Mouse (Mus musculus): Measurements from ENCODE around the gene Dvl1. TPM values are rescaled to one million over a fixed set of nuclear protein-coding genes. Genes with fewer than 3 reads are reported as not detected.

Dvl1 gene
- polyA plus RNA-seq, 1 experiment from 2014 or later: 5.0 TPM

- WGBS: 92% methylated on average over 5 of the region's 5 CpGs
- H3K4me3 ChIP-seq: no peak overlapping the region
- H3K36me3 ChIP-seq: peaks cover 28% of the 10 kb centered on the region
- peaks cover 52% of the 10 kb centered on the region for H3K4me1 ChIP-seq
- DNase-seq (ENCODE audit: low spot score): no peak
- peaks cover 36% of the 10 kb centered on the region for H3K27me3 ChIP-seq (ENCODE audit: low read depth, poor library complexity, severe bottlenecking)
- H3K27ac ChIP-seq (replicated peaks): no peak overlapping the region
- no peaks in the 10 kb centered on the region for H3K9me3 ChIP-seq (replicated peaks)
These were observed 4.0 kb upstream of the Dvl1 start for GRCm38 (mm10) chr4:155843231-155843630.

- no peak for DNase-seq (ENCODE audit: low spot score)
- peak overlapping the region; percentile 89 for H3K27ac ChIP-seq (replicated peaks)
- peaks cover 23% of the 10 kb centered on the region for H3K36me3 ChIP-seq
- peaks cover 10% of the 10 kb centered on the region; the same call in 1 of the 2 replicates for H3K27me3 ChIP-seq (ENCODE audit: low read depth, poor library complexity, severe bottlenecking)
- no peaks in the 10 kb centered on the region for H3K9me3 ChIP-seq (replicated peaks)
- H3K4me3 ChIP-seq: peak overlapping the region; percentile 94
- WGBS: 1% methylated on average over 69 of the region's 69 CpGs
- peaks cover 37% of the 10 kb centered on the region for H3K4me1 ChIP-seq
These were observed 570 bp downstream of the Dvl1 start for GRCm38 (mm10) chr4:155847591-155848352.

GRCm38 (mm10) chr4:155848434-155849095 lies 1.4 kb downstream of the Dvl1 start:
- H3K4me1 ChIP-seq: peaks cover 37% of the 10 kb centered on the region
- 57% methylated on average over 7 of the region's 7 CpGs for WGBS
- H3K36me3 ChIP-seq: peaks cover 23% of the 10 kb centered on the region
- no peaks in the 10 kb centered on the region for H3K9me3 ChIP-seq (replicated peaks)
- DNase-seq (ENCODE audit: low spot score): no peak
- 0 out of 2 replicates have a peak, but pooled peaks cover 4% of the 10 kb centered on the region for H3K27me3 ChIP-seq (ENCODE audit: low read depth, poor library complexity, severe bottlenecking)
- peak overlapping the region; percentile 94 for H3K4me3 ChIP-seq
- H3K27ac ChIP-seq (replicated peaks): peak overlapping the region; percentile 89

- 90% methylated on average over 2 of the region's 2 CpGs for WGBS
- peaks cover 37% of the 10 kb centered on the region for H3K4me1 ChIP-seq
- DNase-seq (ENCODE audit: low spot score): no peak
- peak overlapping the region; percentile 94; the same call in 1 of the 2 replicates for H3K4me3 ChIP-seq
- H3K36me3 ChIP-seq: peaks cover 25% of the 10 kb centered on the region
- H3K9me3 ChIP-seq (replicated peaks): no peaks in the 10 kb centered on the region
- 0 out of 2 replicates have a peak, but pooled peaks cover 4% of the 10 kb centered on the region for H3K27me3 ChIP-seq (ENCODE audit: low read depth, poor library complexity, severe bottlenecking)
- no peak overlapping the region for H3K27ac ChIP-seq (replicated peaks)
These were observed 2.2 kb downstream of the Dvl1 start for GRCm38 (mm10) chr4:155849391-155849790.

GRCm38 (mm10) chr4:155849792-155850451 lies 2.7 kb downstream of the Dvl1 start:
- DNase-seq (ENCODE audit: low spot score): no peak
- Histone ChIP-seq H3K36me3 (peaks cover 31% of the 10 kb centered on the region), H3K27me3 (ENCODE audit: low read depth, poor library complexity, severe bottlenecking) (0 out of 2 replicates have a peak, but pooled peaks cover 4% of the 10 kb centered on the region), H3K27ac (replicated peaks) (no peak overlapping the region), H3K4me3 (peak overlapping the region; percentile 94; the same call in 1 of the 2 replicates), H3K9me3 (replicated peaks) (no peaks in the 10 kb centered on the region), H3K4me1 (peaks cover 37% of the 10 kb centered on the region)
- 90% methylated on average over 3 of the region's 3 CpGs for WGBS

GRCm38 (mm10) chr4:155851368-155851767 lies 4.2 kb downstream of the Dvl1 start:
- Histone ChIP-seq H3K27me3 (ENCODE audit: low read depth, poor library complexity, severe bottlenecking) (0 out of 2 replicates have a peak, but pooled peaks cover 2% of the 10 kb centered on the region), H3K9me3 (replicated peaks) (no peaks in the 10 kb centered on the region), H3K4me1 (peaks cover 34% of the 10 kb centered on the region), H3K36me3 (peaks cover 45% of the 10 kb centered on the region), H3K27ac (replicated peaks) (no peak overlapping the region), H3K4me3 (no peak overlapping the region)
- DNase-seq (ENCODE audit: low spot score): no peak
- 90% methylated on average over 3 of the region's 3 CpGs for WGBS

GRCm38 (mm10) chr4:155851951-155852411 lies 4.8 kb downstream of the Dvl1 start:
- Histone ChIP-seq H3K4me3 (no peak overlapping the region; the same call in 1 of the 2 replicates), H3K9me3 (replicated peaks) (no peaks in the 10 kb centered on the region), H3K36me3 (peaks cover 51% of the 10 kb centered on the region), H3K27ac (replicated peaks) (no peak overlapping the region), H3K27me3 (ENCODE audit: low read depth, poor library complexity, severe bottlenecking) (no peaks in the 10 kb centered on the region), H3K4me1 (peaks cover 28% of the 10 kb centered on the region)
- WGBS: 87% methylated on average over 2 of the region's 2 CpGs
- no peak for DNase-seq (ENCODE audit: low spot score)

GRCm38 (mm10) chr4:155853421-155853820 lies 6.2 kb downstream of the Dvl1 start:
- Histone ChIP-seq H3K27me3 (ENCODE audit: low read depth, poor library complexity, severe bottlenecking) (no peaks in the 10 kb centered on the region), H3K27ac (replicated peaks) (no peak overlapping the region), H3K4me3 (no peak overlapping the region), H3K36me3 (peaks cover 66% of the 10 kb centered on the region), H3K4me1 (peaks cover 19% of the 10 kb centered on the region), H3K9me3 (replicated peaks) (no peaks in the 10 kb centered on the region)
- DNase-seq (ENCODE audit: low spot score): no peak
- WGBS: 92% methylated on average over 9 of the region's 9 CpGs

GRCm38 (mm10) chr4:155854991-155855390 lies 7.8 kb downstream of the Dvl1 start:
- no peaks in the 10 kb centered on the region for H3K9me3 ChIP-seq (replicated peaks)
- peaks cover 81% of the 10 kb centered on the region for H3K36me3 ChIP-seq
- no peak overlapping the region for H3K4me3 ChIP-seq
- no peak overlapping the region for H3K27ac ChIP-seq (replicated peaks)
- H3K27me3 ChIP-seq (ENCODE audit: low read depth, poor library complexity, severe bottlenecking): no peaks in the 10 kb centered on the region
- H3K4me1 ChIP-seq: peaks cover 11% of the 10 kb centered on the region
- 93% methylated on average over 12 of the region's 12 CpGs for WGBS
- DNase-seq (ENCODE audit: low spot score): no peak

- Histone ChIP-seq H3K4me1 (peaks cover 8% of the 10 kb centered on the region; the same call in 1 of the 2 replicates), H3K27me3 (ENCODE audit: low read depth, poor library complexity, severe bottlenecking) (no peaks in the 10 kb centered on the region), H3K4me3 (no peak overlapping the region), H3K36me3 (peaks cover 92% of the 10 kb centered on the region), H3K27ac (replicated peaks) (no peak overlapping the region), H3K9me3 (replicated peaks) (no peaks in the 10 kb centered on the region)
- 95% methylated on average over 12 of the region's 12 CpGs for WGBS
- no peak for DNase-seq (ENCODE audit: low spot score)
These were observed 8.9 kb downstream of the Dvl1 start for GRCm38 (mm10) chr4:155856071-155856470.

GRCm38 (mm10) chr4:155856881-155857280 lies 9.7 kb downstream of the Dvl1 start:
- peaks cover 8% of the 10 kb centered on the region; the same call in 1 of the 2 replicates for H3K4me1 ChIP-seq
- H3K9me3 ChIP-seq (replicated peaks): no peaks in the 10 kb centered on the region
- no peak overlapping the region for H3K27ac ChIP-seq (replicated peaks)
- no peaks in the 10 kb centered on the region for H3K27me3 ChIP-seq (ENCODE audit: low read depth, poor library complexity, severe bottlenecking)
- no peak for DNase-seq (ENCODE audit: low spot score)
- H3K36me3 ChIP-seq: peaks cover 98% of the 10 kb centered on the region
- H3K4me3 ChIP-seq: no peak overlapping the region; the same call in 1 of the 2 replicates
- 87% methylated on average over 3 of the region's 3 CpGs for WGBS

GRCm38 (mm10) chr4:155859318-155859717 lies 12.1 kb downstream of the Dvl1 start:
- 26% methylated on average over 13 of the region's 13 CpGs for WGBS
- Histone ChIP-seq H3K27ac (replicated peaks) (no peak overlapping the region), H3K27me3 (ENCODE audit: low read depth, poor library complexity, severe bottlenecking) (no peaks in the 10 kb centered on the region), H3K4me3 (no peak overlapping the region), H3K36me3 (peaks cover 83% of the 10 kb centered on the region), H3K4me1 (peaks cover 8% of the 10 kb centered on the region; the same call in 1 of the 2 replicates), H3K9me3 (replicated peaks) (no peaks in the 10 kb centered on the region)
- DNase-seq (ENCODE audit: low spot score): peak; percentile 68
